Mouse (Mus musculus) lung, postnatal 0 days (tissue): ENCODE data around the gene Slc22a18. TPM values are rescaled to one million over a fixed set of nuclear protein-coding genes. Genes with fewer than 3 reads are reported as not detected.

Experiments used
- ATAC-seq: fragments of 200-750 bp; cut with Nextera tagmentation; 2 replicates; pipeline ENCODE4 v1.8.0; 2017; ENCODE audit warnings: moderate library complexity
- DNase-seq: peaks from one replicate; pipeline ENCODE4 v3.0.0-alpha.2; 2016; ENCODE audit warnings: low spot score
- H3K27ac ChIP-seq: fragments of 300-500 bp; sonication (generic); 2 replicates; pipeline ENCODE4 v1.5.1; 2014; ENCODE audit warnings: antibody characterized with exemption, mild to moderate bottlenecking, low read length, mixed read lengths
- H3K27me3 ChIP-seq: fragments of 300-500 bp; sonication (generic); replicated peaks from 2 replicates; pipeline ENCODE4 v1.6.1; 2014; ENCODE audit warnings: low read length, mixed read lengths; ENCODE audit not compliant: insufficient read depth
- H3K36me3 ChIP-seq: fragments of 300-500 bp; sonication (generic); 2 replicates; pipeline ENCODE4 v1.6.1; 2014; ENCODE audit warnings: low read length, mixed read lengths; ENCODE audit not compliant: insufficient read depth
- H3K4me1 ChIP-seq: fragments of 300-500 bp; sonication (generic); 2 replicates; pipeline ENCODE4 v1.6.1; 2014; ENCODE audit warnings: antibody characterized with exemption, low read depth, low read length, mixed read lengths; ENCODE audit not compliant: insufficient read depth
- H3K4me2 ChIP-seq: fragments of 300-500 bp; sonication (generic); replicated peaks from 2 replicates; pipeline ENCODE4 v1.6.1; 2014; ENCODE audit warnings: low read depth, mild to moderate bottlenecking, low read length, moderate library complexity, mixed read lengths
- H3K4me3 ChIP-seq: fragments of 300-500 bp; sonication (generic); 2 replicates; pipeline ENCODE4 v1.5.1; 2014; ENCODE audit warnings: low read depth, low read length
- H3K9ac ChIP-seq: fragments of 300-500 bp; sonication (generic); replicated peaks from 2 replicates; pipeline ENCODE4 v1.6.1; 2014; ENCODE audit warnings: low read depth, mild to moderate bottlenecking
- H3K9me3 ChIP-seq: fragments of 300-500 bp; sonication (generic); 2 replicates; pipeline ENCODE4 v1.6.1; 2016; ENCODE audit warnings: low read length, mixed read lengths
- CTCF ChIP-seq: IDR thresholded peaks from 2 replicates; pipeline ENCODE4 v1.5.1; 2016; ENCODE audit warnings: antibody characterized with exemption, mild to moderate bottlenecking
- EP300 ChIP-seq: IDR thresholded peaks from 2 replicates; pipeline ENCODE4 v1.6.1; 2016; ENCODE audit warnings: antibody characterized with exemption, mild to moderate bottlenecking, control low read depth
- WGBS: fragments of 180-500 bp; shearing (Covaris S2); extraction: QIAGEN DNeasy Blood & Tissue Kit; methylation state at CpG from one replicate; pipeline ENCODE4 v1.1.7; 2014; 5-methylcytosine and 5-hydroxymethylcytosine counted together
- polyA plus RNA-seq: library from polyadenylated mRNA; unstranded; fragments of >200 nt; fragmentation: Nextera tagmentation; extraction: Ambion mirVana; gene quantifications from 2 replicates; pipeline ENCODE4 v1.2.1, GENCODE M21; 2015

Slc22a18 gene
- 4.4 and 5.2 TPM in 2 replicates for polyA plus RNA-seq

GRCm38 (mm10) chr7:143473347-143474101 lies at the start of gene Slc22a18:
Gene Slc22a18, plus strand, starts transcription at chr7:143473736.
- peak; percentile 85 for DNase-seq
- H3K4me3 ChIP-seq, result no peak within 1 kb of the TSS

GRCm38 (mm10) chr7:143428142-143428813 lies 45.3 kb upstream of the Slc22a18 start:
- H3K4me2 ChIP-seq, result no peak overlapping the region
- DNase-seq (peak; percentile 20), ATAC-seq (peak; percentile 69)
- no peak overlapping the region for H3K9ac ChIP-seq
- TF ChIP-seq CTCF (no peak), EP300 (no peak)
- no peaks in the 10 kb centered on the region for H3K36me3 ChIP-seq
- H3K4me1 ChIP-seq, result peaks cover 10% of the 10 kb centered on the region; the same call in 1 of the 2 replicates
- H3K4me3 ChIP-seq, result no peak overlapping the region
- no peaks in the 10 kb centered on the region for H3K9me3 ChIP-seq
- WGBS, result 55% methylated on average over 23 of the region's 23 CpGs
- no peak overlapping the region for H3K27ac ChIP-seq
- no peaks in the 10 kb centered on the region for H3K27me3 ChIP-seq

More at GRCm38 (mm10) chr7:143473347-143474101, at the start of gene Slc22a18:
- Histone ChIP-seq H3K9me3 (no peaks in the 10 kb centered on the region), H3K27me3 (no peaks in the 10 kb centered on the region), H3K36me3 (no peaks in the 10 kb centered on the region), H3K4me1 (0 out of 2 replicates have a peak, but pooled peaks cover 3% of the 10 kb centered on the region), H3K4me2 (no peak within 1 kb of the TSS), H3K27ac (no peak within 1 kb of the TSS), H3K9ac (no peak within 1 kb of the TSS)
- ATAC-seq, result peak; percentile 73
- TF ChIP-seq EP300 (no peak), CTCF (no peak)
- 17% methylated on average over 4 of the region's 4 CpGs for WGBS

GRCm38 (mm10) chr7:143428814-143429499 lies 44.6 kb upstream of the Slc22a18 start:
- Histone ChIP-seq H3K9me3 (no peaks in the 10 kb centered on the region), H3K27me3 (no peaks in the 10 kb centered on the region), H3K9ac (no peak overlapping the region), H3K36me3 (no peaks in the 10 kb centered on the region), H3K27ac (no peak overlapping the region), H3K4me3 (no peak overlapping the region), H3K4me1 (peaks cover 10% of the 10 kb centered on the region; the same call in 1 of the 2 replicates), H3K4me2 (no peak overlapping the region)
- no peak for TF ChIP-seq CTCF
- no peak for TF ChIP-seq EP300
- DNase-seq (no peak), ATAC-seq (0 out of 2 replicates have a peak, but pooled peaks have one; percentile 21)
- 54% methylated on average over 2 of the region's 2 CpGs for WGBS

- Histone ChIP-seq H3K4me3 (no peak overlapping the region), H3K9ac (no peak overlapping the region)
Measured at GRCm38 (mm10) chr7:143432631-143433030, 40.9 kb upstream of the Slc22a18 start.

GRCm38 (mm10) chr7:143433331-143433730 lies 40.2 kb upstream of the Slc22a18 start:
- no peak for DNase-seq
- WGBS, result 81% methylated on average over 7 of the region's 7 CpGs

More at GRCm38 (mm10) chr7:143432631-143433030, 40.9 kb upstream of the Slc22a18 start:
- no peak for ATAC-seq
- Histone ChIP-seq H3K36me3 (no peaks in the 10 kb centered on the region), H3K4me2 (no peak overlapping the region), H3K27ac (no peak overlapping the region), H3K4me1 (peaks cover 10% of the 10 kb centered on the region; the same call in 1 of the 2 replicates), H3K9me3 (no peaks in the 10 kb centered on the region), H3K27me3 (no peaks in the 10 kb centered on the region)
- WGBS, result 85% methylated on average over 1 of the region's 1 CpGs
- TF ChIP-seq EP300 (no peak), CTCF (no peak)
- no peak for DNase-seq

More at GRCm38 (mm10) chr7:143433331-143433730, 40.2 kb upstream of the Slc22a18 start:
- Histone ChIP-seq H3K27ac (no peak overlapping the region), H3K9ac (no peak overlapping the region), H3K4me3 (no peak overlapping the region), H3K4me1 (peaks cover 7% of the 10 kb centered on the region; the same call in 1 of the 2 replicates), H3K4me2 (no peak overlapping the region), H3K9me3 (no peaks in the 10 kb centered on the region), H3K36me3 (no peaks in the 10 kb centered on the region), H3K27me3 (0 out of 2 replicates have a peak, but pooled peaks cover 1% of the 10 kb centered on the region)
- no peak for TF ChIP-seq CTCF
- ATAC-seq, result no peak
